Mouse (Mus musculus) heart, postnatal 0 days (tissue): Measurements from ENCODE around the gene Ezh2. TPM values are rescaled to one million over a fixed set of nuclear protein-coding genes. Genes with fewer than 3 reads are reported as not detected.

Experiments
- ATAC-seq: fragments of 200-750 bp; cut with Nextera tagmentation; 2 replicates; pipeline ENCODE4 v1.8.0; 2017; ENCODE audit warnings: low read depth, moderate number of reproducible peaks, moderate library complexity; ENCODE audit not compliant: insufficient read depth
- DNase-seq: peaks from one replicate; pipeline ENCODE4 v3.0.0-alpha.2; 2016; ENCODE audit warnings: low spot score
- H3K27ac ChIP-seq: fragments of 300-500 bp; sonication (generic); 2 replicates; pipeline ENCODE4 v1.5.1; 2014; ENCODE audit warnings: low read depth, mild to moderate bottlenecking
- H3K27me3 ChIP-seq: fragments of 300-500 bp; sonication (generic); 2 replicates; pipeline ENCODE4 v1.6.1; 2014; ENCODE audit warnings: low read length, mixed read lengths; ENCODE audit not compliant: control insufficient read depth, insufficient read depth
- H3K36me3 ChIP-seq: fragments of 300-500 bp; sonication (generic); replicated peaks from 2 replicates; pipeline ENCODE4 v1.6.1; 2014; ENCODE audit warnings: low read length, mixed read lengths; ENCODE audit not compliant: control insufficient read depth, insufficient read depth
- H3K4me1 ChIP-seq: fragments of 300-500 bp; sonication (generic); 2 replicates; pipeline ENCODE4 v1.6.1; 2014; ENCODE audit warnings: antibody characterized with exemption; ENCODE audit not compliant: control insufficient read depth, insufficient read depth
- H3K4me2 ChIP-seq: fragments of 300-500 bp; sonication (generic); 2 replicates; pipeline ENCODE4 v1.6.1; 2014; ENCODE audit warnings: low read depth, mild to moderate bottlenecking, low read length, moderate library complexity
- H3K4me3 ChIP-seq: fragments of 300-500 bp; sonication (generic); 2 replicates; pipeline ENCODE4 v1.5.1; 2014; ENCODE audit warnings: low read depth, low read length
- H3K9ac ChIP-seq: fragments of 300-500 bp; sonication (generic); replicated peaks from 2 replicates; pipeline ENCODE4 v1.6.1; 2014; ENCODE audit warnings: low read depth, low read length, mixed read lengths
- H3K9me3 ChIP-seq: fragments of 300-500 bp; sonication (generic); replicated peaks from 2 replicates; pipeline ENCODE4 v1.6.1; 2016; ENCODE audit warnings: low read length; ENCODE audit not compliant: control insufficient read depth
- CTCF ChIP-seq: IDR thresholded peaks from 2 replicates; pipeline ENCODE4 v1.5.1; 2016; ENCODE audit warnings: antibody characterized with exemption, control low read depth, low read depth
- EP300 ChIP-seq: IDR thresholded peaks from 2 replicates; pipeline ENCODE4 v1.6.1; 2016; ENCODE audit warnings: antibody characterized with exemption, low read depth
- WGBS: fragments of 180-500 bp; shearing (Covaris S2); extraction: QIAGEN DNeasy Blood & Tissue Kit; methylation state at CpG from one replicate; pipeline ENCODE4 v1.1.7; 2014; 5-methylcytosine and 5-hydroxymethylcytosine counted together
- polyA plus RNA-seq: library from polyadenylated mRNA; unstranded; fragments of >200 nt; fragmentation: Nextera tagmentation; extraction: Ambion mirVana; gene quantifications from 2 replicates; pipeline ENCODE4 v1.2.1, GENCODE M21; 2015
- total RNA-seq: library from RNA; depleted of rRNA; stranded (reverse); fragments of >200 nt; gene quantifications from 2 replicates; pipeline ENCODE4 v1.2.3, GENCODE M21; 2014; ENCODE audit warnings: low replicate concordance; rRNA removed

Gene Ezh2
- total and polyA plus RNA-seq, 2 experiments from 2014 or later: 8.6 to 25.9 TPM

DNA sequence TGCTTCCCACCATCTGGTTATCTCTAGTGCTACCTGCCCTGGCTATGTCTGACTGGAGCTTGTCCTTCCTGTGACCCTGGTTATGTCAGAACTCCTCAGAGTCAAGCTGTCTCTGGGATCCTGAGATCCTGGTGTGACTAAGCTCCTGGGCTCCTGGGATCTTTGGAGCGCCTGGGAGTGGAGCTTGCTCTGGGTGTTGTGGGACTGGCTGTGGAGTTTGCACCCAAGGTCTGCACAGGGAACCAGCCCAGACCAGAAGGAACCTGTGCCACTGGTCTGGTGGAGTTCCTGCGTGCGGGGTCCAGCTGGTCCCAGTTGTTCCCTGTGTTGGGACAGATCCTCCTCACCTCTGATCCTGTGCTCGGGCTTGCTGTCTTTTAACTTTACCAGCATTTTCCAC, 100.6 kb downstream of the Ezh2 start:
- no peak overlapping the region for H3K4me3 ChIP-seq

DNA sequence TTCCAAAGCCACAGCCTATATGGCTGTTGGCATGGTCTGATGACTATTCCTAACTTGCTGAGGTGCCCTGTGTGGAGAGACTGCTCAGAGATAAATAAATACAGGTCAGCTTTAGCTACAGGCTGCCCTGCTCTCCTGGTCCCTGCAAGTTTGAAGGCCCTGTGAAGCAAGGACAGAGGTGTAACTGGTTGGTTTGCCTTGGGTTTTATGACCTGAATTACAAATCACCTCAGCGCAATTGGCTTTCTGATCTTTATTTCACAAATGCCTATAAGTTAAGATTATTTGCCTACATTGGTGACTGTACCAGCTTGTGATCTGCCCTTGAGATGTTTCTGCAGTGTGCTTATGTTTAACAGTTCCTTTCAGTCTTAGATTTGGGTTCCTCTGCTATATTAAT, 113.1 kb downstream of the Ezh2 start:
- 91% methylated on average over 1 of the region's 1 CpGs for WGBS
- no peak overlapping the region for H3K4me3 ChIP-seq
- TF ChIP-seq EP300: no peak
- TF ChIP-seq CTCF: no peak
- no peaks in the 10 kb centered on the region for H3K9me3 ChIP-seq
- H3K9ac ChIP-seq: no peak overlapping the region
- no peak overlapping the region for H3K27ac ChIP-seq
- no peak for DNase-seq
- no peaks in the 10 kb centered on the region for H3K27me3 ChIP-seq
- H3K4me1 ChIP-seq: no peaks in the 10 kb centered on the region
- peaks cover 8% of the 10 kb centered on the region; the same call in 1 of the 2 replicates for H3K36me3 ChIP-seq
- no peak overlapping the region for H3K4me2 ChIP-seq
- ATAC-seq: no peak

More for the DNA sequence above, 100.6 kb downstream of the Ezh2 start:
- Histone ChIP-seq H3K9me3 (no peaks in the 10 kb centered on the region), H3K27ac (no peak overlapping the region), H3K36me3 (0 out of 2 replicates have a peak, but pooled peaks cover 16% of the 10 kb centered on the region), H3K9ac (no peak overlapping the region), H3K27me3 (no peaks in the 10 kb centered on the region), H3K4me1 (no peaks in the 10 kb centered on the region), H3K4me2 (no peak overlapping the region)
- WGBS: 84% methylated on average over 4 of the region's 4 CpGs
- ATAC-seq (no peak), DNase-seq (no peak)
- TF ChIP-seq EP300: no peak
- no peak for TF ChIP-seq CTCF

Other genes with a start within 250 kb of the Ezh2 start
- 55.8 and 148 TPM in 2 replicates for gene Cul1, start 141.9 kb downstream of the Ezh2 start, total RNA-seq
- gene Cul1, start 141.9 kb downstream of the Ezh2 start, polyA plus RNA-seq: 67.9 and 78.5 TPM in 2 replicates
- gene Pdia4, start 218.1 kb upstream of the Ezh2 start, total RNA-seq: 36.0 and 45.1 TPM in 2 replicates
- gene Pdia4, start 218.1 kb upstream of the Ezh2 start, polyA plus RNA-seq: 51.4 and 66.0 TPM in 2 replicates
- gene Zfp786, start 235.5 kb upstream of the Ezh2 start, total RNA-seq: 0.69 TPM in 1 of 2 replicates, not detected in the other
- gene Zfp786, start 235.5 kb upstream of the Ezh2 start, polyA plus RNA-seq: 0.70 and 0.85 TPM in 2 replicates
- 6.7 and 9.1 TPM in 2 replicates for gene Zfp398, start 240.3 kb upstream of the Ezh2 start, total RNA-seq
- 2.9 and 3.0 TPM in 2 replicates for gene Zfp398, start 240.3 kb upstream of the Ezh2 start, polyA plus RNA-seq